Mouse (Mus musculus): ENCODE data around the gene Olfr1138.

GRCm38 (mm10) chr2:87693847-87694246 is 45.9 kb downstream of the Olfr1138 start, which contains the start of gene Olfr1136:
- TF ChIP-seq CTCF (IDR thresholded peaks at IDR 0.05; ENCODE audit: control insufficient read depth, insufficient read depth, low read length): no peak
- no peak for TF ChIP-seq POLR2A (IDR thresholded peaks at IDR 0.05; ENCODE audit: borderline replicate concordance, control insufficient read depth, low read depth, low read length)
